Mouse (Mus musculus): Measurements from ENCODE around the gene Dennd1c.

GRCm38 (mm10) chr17:57124792-57125191 lies 46.5 kb upstream of the Dennd1c start:
- TF ChIP-seq CTCF (IDR thresholded peaks at IDR 0.05; ENCODE audit: control insufficient read depth, insufficient read depth, insufficient read length): no peak
- no peak for TF ChIP-seq MAX (IDR thresholded peaks at IDR 0.05)
- TF ChIP-seq USF1 (IDR thresholded peaks at IDR 0.05; ENCODE audit: low read depth): no peak
- no peak for TF ChIP-seq MYOG (IDR thresholded peaks at IDR 0.05; ENCODE audit: control insufficient read depth, extremely low read depth, insufficient read length)
- no peak for TF ChIP-seq CEBPB (IDR thresholded peaks at IDR 0.05; ENCODE audit: low read depth)
- no peak for TF ChIP-seq MYOD1 (IDR thresholded peaks at IDR 0.05; ENCODE audit: control insufficient read depth, insufficient read length, low read depth)
- TF ChIP-seq FOSL1 (IDR thresholded peaks at IDR 0.05; ENCODE audit: insufficient read depth, low read length, poor library complexity, severe bottlenecking): no peak

All from C2C12 (cell line).